ENCODE assay signal across 7 mouse cellular contexts in genomic region chr17:66111402-66111959, GRCm38 (mm10). TPM values are rescaled to one million over a fixed set of nuclear protein-coding genes. Genes with fewer than 3 reads are reported as not detected.
A peak's percentile ranks its signal among the peaks of the same experiment; 100 is the strongest.
DNase-seq lines count a peak whose midpoint lies in the region; ATAC-seq lines count a peak whose summit lies in the region.

TSS of gene Washc1 (plus strand) at chr17:66111545.

- H3K9ac ChIP-seq in embryonic facial prominence, embryonic 12.5 days: peak within 1 kb of the TSS; percentile 83
- H3K9ac ChIP-seq in limb, embryonic 13.5 days: peak within 1 kb of the TSS; percentile 82
- H3K9ac ChIP-seq in midbrain, embryonic 16.5 days (ENCODE audit: low read depth, low read length): peak within 1 kb of the TSS; percentile 80

- H3K9me3 ChIP-seq in embryonic facial prominence, embryonic 12.5 days: no peaks in the 10 kb centered on the region
- no peaks in the 10 kb centered on the region for H3K9me3 ChIP-seq in limb, embryonic 13.5 days
- H3K9me3 ChIP-seq in midbrain, embryonic 16.5 days (replicated peaks; ENCODE audit: control insufficient read depth, low read length, poor library complexity, severe bottlenecking): no peaks in the 10 kb centered on the region

- WGBS in embryonic facial prominence, embryonic 12.5 days: under 1% methylated on average over 31 of the region's 41 CpGs
- under 1% methylated on average over 38 of the region's 41 CpGs for WGBS in limb, embryonic 13.5 days
- WGBS in midbrain, embryonic 16.5 days: under 1% methylated on average over 33 of the region's 41 CpGs

- peaks cover 8% of the 10 kb centered on the region for H3K4me1 ChIP-seq in embryonic facial prominence, embryonic 12.5 days
- H3K4me1 ChIP-seq in limb, embryonic 13.5 days: peaks cover 20% of the 10 kb centered on the region
- peaks cover 16% of the 10 kb centered on the region for H3K4me1 ChIP-seq in midbrain, embryonic 16.5 days (ENCODE audit: control insufficient read depth, insufficient read depth, low read length)

- peak within 1 kb of the TSS; percentile 64 for H3K4me2 ChIP-seq in embryonic facial prominence, embryonic 12.5 days (replicated peaks)
- H3K4me2 ChIP-seq in limb, embryonic 13.5 days (replicated peaks): peak within 1 kb of the TSS; percentile 71
- peak within 1 kb of the TSS; percentile 76 for H3K4me2 ChIP-seq in midbrain, embryonic 16.5 days (ENCODE audit: low read length)

- DNase-seq in adrenal gland, postnatal 25 days: peak; percentile 90
- DNase-seq in heart, adult 18-20 months: peak; percentile 92 to 93
- peak; percentile 87 to 91 for DNase-seq in kidney, adult 8-10 months
- DNase-seq in spleen, postnatal 10 days (ENCODE audit: low spot score in 2 of 2): peak; percentile 79 to 92

- H3K4me3 ChIP-seq in embryonic facial prominence, embryonic 12.5 days: peak within 1 kb of the TSS; percentile 86
- peak within 1 kb of the TSS; percentile 85 for H3K4me3 ChIP-seq in limb, embryonic 13.5 days
- peak within 1 kb of the TSS; percentile 65 for H3K4me3 ChIP-seq in midbrain, embryonic 16.5 days (ENCODE audit: low read depth, low read length)

- H3K27ac ChIP-seq in embryonic facial prominence, embryonic 12.5 days: peak within 1 kb of the TSS; percentile 74
- H3K27ac ChIP-seq in limb, embryonic 13.5 days: peak within 1 kb of the TSS; percentile 78
- peak within 1 kb of the TSS; percentile 70 for H3K27ac ChIP-seq in midbrain, embryonic 16.5 days (ENCODE audit: low read length)

- ATAC-seq in embryonic facial prominence, embryonic 12.5 days (ENCODE audit: insufficient number of reproducible peaks, insufficient read depth, low FRiP score, low TSS enrichment): peak; percentile 98
- peak; percentile 98 for ATAC-seq in limb, embryonic 13.5 days (ENCODE audit: low FRiP score, low read depth)
- ATAC-seq in midbrain, embryonic 16.5 days: peak; percentile 98

- H3K27me3 ChIP-seq in embryonic facial prominence, embryonic 12.5 days: no peaks in the 10 kb centered on the region
- no peaks in the 10 kb centered on the region for H3K27me3 ChIP-seq in limb, embryonic 13.5 days
- no peaks in the 10 kb centered on the region for H3K27me3 ChIP-seq in midbrain, embryonic 16.5 days (ENCODE audit: control insufficient read depth, insufficient read depth, low read depth, low read length)

- peaks cover 30% of the 10 kb centered on the region for H3K36me3 ChIP-seq in embryonic facial prominence, embryonic 12.5 days
- peaks cover 29% of the 10 kb centered on the region for H3K36me3 ChIP-seq in limb, embryonic 13.5 days
- H3K36me3 ChIP-seq in midbrain, embryonic 16.5 days (ENCODE audit: control insufficient read depth, insufficient read depth, low read length): peaks cover 21% of the 10 kb centered on the region

RNA-seq across cellular contexts. Expression of gene Washc1, which starts in this region (rescaled TPM):
- 35.9 and 43.4 TPM in 2 replicates for total RNA-seq in adrenal gland, postnatal 25 days (2021)
- 40.2 and 41.7 TPM in 2 replicates for polyA plus RNA-seq in embryonic facial prominence, embryonic 12.5 days (2016; fragmentation: Nextera tagmentation; extraction: Ambion mirVana)
- 10 to 100 TPM; 22.5 to 25.0 TPM for total RNA-seq in heart, adult 18-20 months (2021)
- 43.0 and 44.2 TPM in 2 replicates for polyA plus RNA-seq in limb, embryonic 13.5 days (2015; fragmentation: Nextera tagmentation; extraction: Ambion mirVana)
- polyA plus RNA-seq in midbrain, embryonic 16.5 days (2015; fragmentation: Nextera tagmentation; extraction: Ambion mirVana): 45.5 and 50.2 TPM in 2 replicates

Comparison
In these comparisons a context has a peak if more than half of its experiments do, and no peak if none do; other contexts are left out.
1. Peak in every context shown above with its lines: DNase-seq, ATAC-seq, H3K4me3 ChIP-seq and H3K27ac ChIP-seq.